Comparison of ENCODE assay signal across 11 mouse cellular contexts in the genomic region with DNA sequence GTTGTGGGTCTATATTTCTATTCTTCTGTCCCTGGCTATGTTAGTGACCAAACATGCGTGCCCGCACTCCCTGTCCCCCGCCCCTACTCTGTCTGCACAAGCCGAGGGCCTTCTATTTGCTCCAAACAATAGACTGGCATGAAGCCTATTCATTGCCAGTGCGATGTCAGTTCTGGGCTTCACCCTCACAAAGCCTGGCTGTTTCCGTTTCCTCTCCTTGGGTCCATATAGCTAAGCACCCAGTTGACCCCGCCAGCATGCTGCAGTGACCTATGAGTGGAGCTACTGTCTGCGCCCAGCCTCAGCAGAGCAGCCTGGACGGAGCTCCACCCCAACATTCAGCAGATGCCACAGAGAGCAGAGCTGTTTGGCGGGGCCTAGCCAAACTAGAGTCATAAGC. TPM values are rescaled to one million over a fixed set of nuclear protein-coding genes. Genes with fewer than 3 reads are reported as not detected.
DNase-seq lines count a peak whose midpoint lies in the region; ATAC-seq and TF ChIP-seq lines count a peak whose summit lies in the region.
"Had no signal": no experiment of that assay in that cellular context is flagged by ENCODE, and none has a peak within 500 bp of the region (broad histone marks: within the 10 kb centered on the region; RNA-seq: fewer than 3 reads in every experiment).

No protein-coding gene starts in this region.

- no peak for TF ChIP-seq POLR2A in embryonic fibroblast, embryonic 13.5 days (IDR thresholded peaks at IDR 0.05; ENCODE audit: low read depth, low read length)

- no peak for TF ChIP-seq CTCF in embryonic fibroblast, embryonic 13.5 days (IDR thresholded peaks at IDR 0.05; ENCODE audit: borderline replicate concordance, insufficient read depth, low read length)

- H3K27me3 ChIP-seq in midbrain, embryonic 12.5 days = no peaks in the 10 kb centered on the region
- H3K27me3 ChIP-seq: limb, embryonic 15.5 days had no signal

- H3K4me1 ChIP-seq in embryonic fibroblast, embryonic 13.5 days (ENCODE audit: control insufficient read depth, insufficient read depth, low read length) = peaks cover 23% of the 10 kb centered on the region
- peaks cover 25% of the 10 kb centered on the region for H3K4me1 ChIP-seq in midbrain, embryonic 12.5 days

- WGBS in midbrain, embryonic 12.5 days = 17% methylated on average over 10 of the region's 10 CpGs

- DNase-seq in adrenal gland, postnatal 14 days = peak; percentile 34
- DNase-seq in adrenal gland, postnatal 25 days = no peak
- peak; percentile 33 for DNase-seq in kidney, adult 9 months
- DNase-seq in c-Kit-positive CD71-positive TER-119-positive erythroid progenitor cells, embryonic 14.5 days (ENCODE audit: low spot score) = no peak
- DNase-seq in layer of hippocampus, adult 11-12 months (ENCODE audit: low spot score) = no peak
- DNase-seq in urinary bladder, postnatal 36 days (ENCODE audit: low spot score in 2 of 2) = no peak
- DNase-seq: adrenal gland, adult 8-10 months; right cerebral cortex, postnatal 25 days had no signal

- no peaks in the 10 kb centered on the region for H3K9me3 ChIP-seq in midbrain, embryonic 12.5 days
- H3K9me3 ChIP-seq: limb, embryonic 15.5 days had no signal

- H3K4me3 ChIP-seq in embryonic fibroblast, embryonic 13.5 days (ENCODE audit: insufficient read depth, low read length) = no peak overlapping the region
- H3K4me3 ChIP-seq in midbrain, embryonic 12.5 days = no peak overlapping the region
- H3K4me3 ChIP-seq: limb, embryonic 15.5 days had no signal

- H3K27ac ChIP-seq in embryonic fibroblast, embryonic 13.5 days (ENCODE audit: insufficient read depth, low read length) = peak overlapping the region; percentile 89
- H3K27ac ChIP-seq in midbrain, embryonic 12.5 days (replicated peaks) = peak overlapping the region; percentile 54

- peak; percentile 65 for ATAC-seq in midbrain, embryonic 12.5 days (ENCODE audit: low FRiP score, low read depth)

- no peaks in the 10 kb centered on the region for H3K36me3 ChIP-seq in midbrain, embryonic 12.5 days

- no peak overlapping the region for H3K9ac ChIP-seq in midbrain, embryonic 12.5 days (replicated peaks)
- H3K9ac ChIP-seq: limb, embryonic 15.5 days had no signal

- 0 out of 2 replicates have a peak overlapping the region, but pooled peaks have one; percentile 7 for H3K4me2 ChIP-seq in midbrain, embryonic 12.5 days (replicated peaks)
- H3K4me2 ChIP-seq: limb, embryonic 15.5 days had no signal

RNA-seq across cellular contexts. Expression of a gene that starts 36.7 kb away (rescaled TPM):
- total RNA-seq in adrenal gland, postnatal 14 days (2021) = 2.0 and 3.4 TPM in 2 replicates
- total RNA-seq in adrenal gland, postnatal 25 days (2021) = not detected in 2 replicates
- 0.27 TPM in 1 of 2 replicates, not detected in the other for polyA plus RNA-seq in embryonic fibroblast, embryonic 13.5 days (2011; ENCODE audit: insufficient read length, low read depth, missing spikeins)
- polyA plus RNA-seq in midbrain, embryonic 12.5 days (2016; fragmentation: Nextera tagmentation; extraction: Ambion mirVana) = not detected in 2 replicates
- polyA plus RNA-seq: limb, embryonic 15.5 days had no signal

RNA-seq across cellular contexts. Expression of a gene that starts 43.9 kb away (rescaled TPM):
- total RNA-seq in adrenal gland, postnatal 14 days (2021) = 28.2 and 30.0 TPM in 2 replicates
- 42.9 and 48.4 TPM in 2 replicates for total RNA-seq in adrenal gland, postnatal 25 days (2021)
- polyA plus RNA-seq in embryonic fibroblast, embryonic 13.5 days (2011; ENCODE audit: insufficient read length, low read depth, missing spikeins) = 27.7 and 29.5 TPM in 2 replicates
- 25.3 and 25.7 TPM in 2 replicates for polyA plus RNA-seq in midbrain, embryonic 12.5 days (2016; fragmentation: Nextera tagmentation; extraction: Ambion mirVana)

RNA-seq across cellular contexts. Expression of a gene that starts 49.0 kb away (rescaled TPM):
- total RNA-seq in adrenal gland, postnatal 14 days (2021) = 37.0 and 45.3 TPM in 2 replicates
- 37.4 and 48.5 TPM in 2 replicates for total RNA-seq in adrenal gland, postnatal 25 days (2021)
- polyA plus RNA-seq in embryonic fibroblast, embryonic 13.5 days (2011; ENCODE audit: insufficient read length, low read depth, missing spikeins) = 50.8 and 52.7 TPM in 2 replicates
- polyA plus RNA-seq in midbrain, embryonic 12.5 days (2016; fragmentation: Nextera tagmentation; extraction: Ambion mirVana) = 17.0 and 17.1 TPM in 2 replicates

Comparison
In these comparisons a context has a peak if more than half of its experiments do, and no peak if none do; other contexts are left out.
1. DNase-seq: peak in adrenal gland, postnatal 14 days (single experiment) and kidney, adult 9 months (single experiment); none in adrenal gland, postnatal 25 days (single experiment), c-Kit-positive CD71-positive TER-119-positive erythroid progenitor cells, embryonic 14.5 days (single experiment), layer of hippocampus, adult 11-12 months (single experiment) and urinary bladder, postnatal 36 days (0 of 2).